Mouse (Mus musculus): ENCODE data around the gene Il31. TPM values are rescaled to one million over a fixed set of nuclear protein-coding genes. Genes with fewer than 3 reads are reported as not detected.

The Il31 gene
- total RNA-seq, 2 experiments from 2014 or later = not detected

GRCm38 (mm10) chr5:123431524-123432304 lies 57.6 kb downstream of the Il31 start:
- intact Hi-C loops (cut with DNase I) = loop anchor here (5.0 kb wide), 1 partner anchor 39 kb away; the partner anchor contains the start of gene Mlxip
- H3K4me3 ChIP-seq = no peak overlapping the region
- DNase-seq (ENCODE audit: extremely low spot score in 1 of 2, low spot score in 2 of 2) = peak in 1 of 2 experiments; percentile 28
- H3K27ac ChIP-seq = no peak overlapping the region
- TF ChIP-seq CTCF (IDR thresholded peaks at IDR 0.05) = no peak

Small RNA genes within 50 kb of the gene (microRNA-seq; reads per million reads assigned to microRNA genes)
- gene Mir7647 = 0.48 to 1.5 reads per million in 2 experiments

Other genes starting within 250 kb of the Il31 start
- 1 to 10 TPM; 6.0 to 6.2 TPM for gene Wdr66, start 237.4 kb downstream of the Il31 start, total RNA-seq (2021)
- 10 to 100 TPM; 65.4 to 68.2 TPM for gene Bcl7a, start 145.7 kb downstream of the Il31 start, total RNA-seq (2021)
- gene Mlxip, start 94.7 kb downstream of the Il31 start, total RNA-seq (2021) = 10 to 100 TPM; 20.5 to 20.8 TPM
- under 1 TPM; 0.49 to 0.61 TPM for gene Lrrc43, start 184 bp downstream of the Il31 start, total RNA-seq (2021)
- 1 to 10 TPM in 1 of 2 experiments, under 1 TPM in 1; 0.95 to 1.1 TPM for gene B3gnt4, start 21.0 kb upstream of the Il31 start, total RNA-seq (2021)
- 10 to 100 TPM; 27.9 to 29.0 TPM for gene Diablo, start 34.7 kb upstream of the Il31 start, total RNA-seq (2021)
- gene Gm49027, start 36.0 kb upstream of the Il31 start, total RNA-seq (2021) = 1 to 10 TPM; 7.0 to 7.7 TPM
- gene Vps33a, start 83.5 kb upstream of the Il31 start, total RNA-seq (2021) = 100 to 1,000 TPM in 1 of 2 experiments, 10 to 100 TPM in 1; 87.3 to 105 TPM
- 100 to 1,000 TPM; 139 TPM for gene Clip1, start 195.1 kb upstream of the Il31 start, total RNA-seq (2021)
- 10 to 100 TPM; 40.5 to 47.3 TPM for gene Zcchc8, start 231.6 kb upstream of the Il31 start, total RNA-seq (2021)